Mouse (Mus musculus) bone marrow macrophage, adult 2 months (primary cell): ENCODE data around the gene Pcx. TPM values are rescaled to one million over a fixed set of nuclear protein-coding genes. Genes with fewer than 3 reads are reported as not detected.
A peak's percentile ranks its signal among the peaks of the same experiment; 100 is the strongest.

ENCODE experiments used
- H3K27ac ChIP-seq: 2 replicates; pipeline ENCODE4 v1.5.1; 2012; ENCODE audit warnings: low read depth, low read length; ENCODE audit not compliant: insufficient read depth
- H3K4me1 ChIP-seq: 2 replicates; pipeline ENCODE4 v1.6.1; 2012; ENCODE audit warnings: low read length; ENCODE audit not compliant: control insufficient read depth, insufficient read depth
- H3K4me3 ChIP-seq: 2 replicates; pipeline ENCODE4 v1.5.1; 2012; ENCODE audit warnings: mild to moderate bottlenecking, low read length, moderate library complexity; ENCODE audit not compliant: insufficient read depth
- CTCF ChIP-seq: IDR thresholded peaks from 2 replicates; pipeline ENCODE4 v1.5.1; 2012; ENCODE audit warnings: low read depth, mild to moderate bottlenecking, low read length, moderate library complexity
- POLR2A ChIP-seq: IDR thresholded peaks from 2 replicates; pipeline ENCODE4 v1.6.1; 2012; ENCODE audit warnings: mild to moderate bottlenecking, low read depth, low read length, borderline replicate concordance
- polyA plus RNA-seq: library from polyadenylated mRNA; stranded (reverse); fragments of >200 nt; gene quantifications from 2 replicates; pipeline ENCODE4 v1.2.4, GENCODE M21; 2012; ENCODE audit not compliant: missing spikeins, insufficient read depth, insufficient read length

Pcx gene
- polyA plus RNA-seq, 1 experiment = 3.7 TPM

DNA sequence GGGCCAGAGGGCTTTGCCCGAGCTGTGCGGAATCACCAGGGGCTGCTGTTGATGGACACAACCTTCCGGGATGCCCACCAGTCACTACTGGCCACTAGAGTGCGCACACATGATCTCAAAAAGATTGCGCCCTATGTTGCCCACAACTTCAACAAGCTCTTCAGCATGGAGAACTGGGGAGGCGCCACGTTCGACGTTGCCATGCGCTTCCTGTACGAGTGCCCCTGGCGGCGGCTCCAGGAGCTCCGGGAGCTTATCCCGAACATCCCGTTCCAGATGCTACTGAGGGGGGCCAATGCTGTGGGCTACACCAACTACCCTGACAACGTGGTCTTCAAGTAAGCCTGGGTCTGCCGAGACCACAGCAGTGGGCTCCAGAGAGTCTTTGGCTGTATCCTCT, 107.9 kb downstream of the Pcx start:
- no peak overlapping the region for H3K4me3 ChIP-seq
- no peaks in the 10 kb centered on the region for H3K4me1 ChIP-seq
- TF ChIP-seq CTCF (no peak), POLR2A (no peak)
- no peak overlapping the region for H3K27ac ChIP-seq

DNA sequence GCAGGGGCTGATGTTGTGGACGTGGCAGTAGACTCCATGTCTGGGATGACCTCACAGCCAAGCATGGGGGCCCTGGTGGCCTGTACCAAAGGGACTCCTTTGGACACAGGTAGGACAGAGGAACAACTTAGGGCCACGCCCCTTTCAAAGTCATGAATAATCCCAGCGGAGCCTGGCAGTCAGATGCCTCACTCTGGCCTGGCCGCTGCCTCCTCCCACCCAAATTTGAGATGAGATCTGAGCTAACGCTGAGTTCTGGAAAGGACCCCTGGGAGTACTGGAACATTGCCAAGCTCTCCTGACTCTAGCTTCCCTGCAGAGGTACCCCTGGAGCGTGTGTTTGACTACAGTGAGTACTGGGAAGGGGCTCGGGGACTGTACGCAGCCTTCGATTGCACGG, 109.2 kb downstream of the Pcx start:
- H3K4me3 ChIP-seq = no peak overlapping the region
- no peak overlapping the region for H3K27ac ChIP-seq
- H3K4me1 ChIP-seq = no peaks in the 10 kb centered on the region
- no peak for TF ChIP-seq CTCF

DNA sequence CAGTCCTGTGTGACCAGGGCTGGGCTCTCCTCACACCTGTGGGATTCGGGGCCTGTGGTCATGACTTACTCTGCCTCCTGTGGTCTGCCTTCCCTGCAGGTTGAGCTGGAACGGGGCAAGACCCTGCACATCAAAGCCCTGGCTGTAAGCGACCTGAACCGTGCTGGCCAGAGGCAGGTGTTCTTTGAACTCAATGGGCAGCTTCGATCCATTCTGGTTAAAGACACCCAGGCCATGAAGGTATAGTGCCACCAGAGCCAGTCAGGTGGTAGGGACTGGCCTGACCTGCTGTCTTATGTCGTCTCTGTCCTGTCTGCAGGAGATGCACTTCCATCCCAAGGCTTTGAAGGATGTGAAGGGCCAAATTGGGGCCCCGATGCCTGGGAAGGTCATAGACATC, 110.4 kb downstream of the Pcx start:
- Histone ChIP-seq H3K4me3 (no peak overlapping the region), H3K27ac (no peak overlapping the region), H3K4me1 (no peaks in the 10 kb centered on the region)
- TF ChIP-seq CTCF (no peak), POLR2A (no peak)

DNA sequence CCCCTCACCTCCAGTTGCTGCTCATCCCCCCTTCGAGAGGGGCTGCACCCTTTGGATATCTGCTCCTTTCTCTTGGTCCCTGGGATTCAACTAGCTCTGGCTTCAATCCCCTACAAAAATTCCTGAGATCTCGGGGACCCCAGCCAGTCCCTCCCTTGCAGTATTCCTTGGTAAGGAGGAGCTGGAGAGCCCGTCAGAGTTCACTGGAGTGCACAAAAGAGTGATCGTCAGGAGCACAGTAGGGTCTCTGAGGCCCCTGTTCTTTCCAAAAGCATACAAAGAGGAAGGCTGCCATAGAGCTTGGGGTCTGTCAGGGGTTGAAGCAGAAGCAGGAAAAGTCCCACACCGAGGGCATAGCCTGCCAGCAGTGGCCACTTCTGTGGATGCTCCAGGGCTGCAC, 112.5 kb downstream of the Pcx start:
- no peak overlapping the region for H3K4me3 ChIP-seq
- no peak overlapping the region for H3K27ac ChIP-seq
- TF ChIP-seq CTCF (no peak), POLR2A (no peak)
- peaks cover 5% of the 10 kb centered on the region for H3K4me1 ChIP-seq

DNA sequence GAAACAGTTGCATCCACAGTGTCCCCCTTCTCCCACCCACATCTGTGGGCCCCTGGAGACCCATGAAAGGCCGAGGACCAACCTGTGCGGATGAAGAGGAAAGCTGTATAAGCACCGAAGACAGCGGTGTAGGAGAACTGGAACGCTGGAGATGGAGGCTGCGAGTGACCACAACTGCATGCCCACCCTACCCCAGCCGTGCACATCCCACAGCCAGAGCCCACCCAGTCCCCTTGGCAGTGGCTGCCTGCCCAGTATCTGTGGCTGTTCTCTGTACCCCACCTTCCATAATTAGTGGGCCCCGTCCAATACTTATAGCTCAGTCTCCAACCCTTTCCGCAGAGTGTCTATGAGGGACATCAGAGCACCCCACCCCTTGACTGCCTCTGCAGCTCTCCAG, 113.1 kb downstream of the Pcx start:
- peaks cover 5% of the 10 kb centered on the region for H3K4me1 ChIP-seq
- TF ChIP-seq CTCF (no peak), POLR2A (no peak)
- no peak overlapping the region for H3K4me3 ChIP-seq

DNA sequence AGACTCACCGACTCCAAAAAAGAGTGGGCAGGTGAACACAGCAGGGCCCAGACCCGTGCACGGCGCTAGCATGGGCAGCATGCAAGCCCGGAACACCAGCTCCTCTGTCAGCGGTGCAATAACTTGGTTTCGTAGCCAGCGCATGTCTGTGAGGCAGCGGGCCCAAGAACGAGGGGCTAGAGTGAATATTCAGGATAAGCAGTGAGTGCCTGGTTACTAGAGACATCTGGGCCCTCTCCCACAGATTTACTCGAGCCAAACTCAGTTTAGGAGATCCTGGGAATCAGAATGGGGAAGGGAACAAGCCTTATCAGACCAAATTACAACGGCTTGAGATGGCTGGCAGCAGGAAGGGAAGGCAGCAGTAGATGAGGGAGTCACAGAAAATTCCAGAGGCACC, 113.7 kb downstream of the Pcx start:
- Histone ChIP-seq H3K27ac (no peak overlapping the region), H3K4me1 (peaks cover 5% of the 10 kb centered on the region), H3K4me3 (no peak overlapping the region)
- TF ChIP-seq POLR2A (no peak), CTCF (no peak)

More for the DNA sequence above, 113.1 kb downstream of the Pcx start:
- no peak overlapping the region for H3K27ac ChIP-seq

DNA sequence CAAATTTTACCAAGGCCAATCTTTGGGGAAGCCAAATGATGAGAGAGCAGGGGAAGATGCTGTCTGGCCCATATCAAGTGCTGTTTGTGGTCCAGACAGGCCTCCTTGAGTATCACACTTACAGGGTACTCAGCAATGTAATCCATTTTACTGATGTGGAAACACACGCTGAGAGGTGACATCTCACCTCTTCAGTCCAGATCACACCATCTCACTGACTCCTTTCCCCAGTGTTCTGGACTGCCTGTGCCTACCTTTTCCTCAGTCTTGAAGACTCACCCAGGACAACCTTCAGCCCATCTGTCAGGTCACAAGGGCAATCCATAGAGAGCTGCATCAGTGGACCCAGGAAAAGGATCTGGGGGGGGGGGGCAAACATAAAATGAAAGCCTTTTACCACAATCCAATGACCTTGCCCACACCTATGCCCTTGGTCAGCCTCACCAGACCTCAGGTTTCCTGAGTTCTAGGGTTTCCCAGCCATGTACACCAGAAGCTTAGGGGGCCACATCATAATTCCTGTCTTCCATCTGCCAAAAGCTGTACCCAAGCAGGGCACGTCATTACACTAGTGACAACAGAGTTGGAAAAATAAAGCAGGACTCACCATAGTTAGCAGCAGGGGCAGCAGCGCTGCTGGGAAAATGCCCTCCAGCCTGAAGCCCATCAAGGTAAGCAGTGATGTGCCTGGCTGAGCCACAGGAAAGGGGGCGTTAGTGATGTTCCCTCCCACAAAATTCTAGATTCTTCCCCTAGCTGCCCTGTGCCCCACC, 114.3 kb downstream of the Pcx start:
- TF ChIP-seq POLR2A (no peak), CTCF (no peak)
- Histone ChIP-seq H3K4me1 (peaks cover 5% of the 10 kb centered on the region), H3K27ac (no peak overlapping the region), H3K4me3 (peak overlapping the region; percentile 98)

DNA sequence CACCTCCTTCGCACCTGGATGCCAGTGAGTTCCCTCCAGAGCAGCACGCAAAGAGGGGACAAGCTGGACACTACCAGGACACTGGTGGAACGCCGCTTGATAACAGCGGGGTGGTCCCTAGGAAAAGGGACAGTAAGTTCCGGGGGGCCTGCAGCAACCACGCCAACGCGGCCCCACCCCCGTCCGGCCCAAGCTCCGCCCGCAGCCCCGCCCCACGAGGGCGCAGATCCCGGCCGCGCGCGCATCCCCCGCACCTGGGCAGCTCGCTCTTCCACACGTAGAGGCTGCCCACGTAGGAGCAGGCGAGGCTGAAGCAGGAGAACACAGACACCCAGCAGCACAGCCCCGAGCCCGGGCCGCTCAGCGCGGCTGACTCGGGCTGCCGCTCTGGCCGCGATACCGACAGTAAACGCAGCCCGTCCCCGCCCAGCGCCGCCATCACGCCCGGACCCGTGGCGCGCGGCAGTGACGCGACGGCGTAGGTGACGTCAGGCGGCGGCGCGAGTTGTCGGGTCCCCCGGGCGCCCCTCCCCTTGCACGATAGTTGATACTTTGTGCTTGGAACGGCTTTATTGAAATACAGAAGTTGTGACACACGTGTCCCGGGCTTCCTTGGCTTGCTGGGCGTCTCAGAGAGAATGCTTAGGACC, 115.0 kb downstream of the Pcx start, which contains the start of gene Rce1:
Gene Rce1 (minus strand): TSS at position 463 of the 650 bp plus-strand sequence.
- Histone ChIP-seq H3K4me3 (peak within 1 kb of the TSS; percentile 98), H3K27ac (peak within 1 kb of the TSS; percentile 76)
- TF ChIP-seq POLR2A = no peak
- TF ChIP-seq CTCF = no peak

DNA sequence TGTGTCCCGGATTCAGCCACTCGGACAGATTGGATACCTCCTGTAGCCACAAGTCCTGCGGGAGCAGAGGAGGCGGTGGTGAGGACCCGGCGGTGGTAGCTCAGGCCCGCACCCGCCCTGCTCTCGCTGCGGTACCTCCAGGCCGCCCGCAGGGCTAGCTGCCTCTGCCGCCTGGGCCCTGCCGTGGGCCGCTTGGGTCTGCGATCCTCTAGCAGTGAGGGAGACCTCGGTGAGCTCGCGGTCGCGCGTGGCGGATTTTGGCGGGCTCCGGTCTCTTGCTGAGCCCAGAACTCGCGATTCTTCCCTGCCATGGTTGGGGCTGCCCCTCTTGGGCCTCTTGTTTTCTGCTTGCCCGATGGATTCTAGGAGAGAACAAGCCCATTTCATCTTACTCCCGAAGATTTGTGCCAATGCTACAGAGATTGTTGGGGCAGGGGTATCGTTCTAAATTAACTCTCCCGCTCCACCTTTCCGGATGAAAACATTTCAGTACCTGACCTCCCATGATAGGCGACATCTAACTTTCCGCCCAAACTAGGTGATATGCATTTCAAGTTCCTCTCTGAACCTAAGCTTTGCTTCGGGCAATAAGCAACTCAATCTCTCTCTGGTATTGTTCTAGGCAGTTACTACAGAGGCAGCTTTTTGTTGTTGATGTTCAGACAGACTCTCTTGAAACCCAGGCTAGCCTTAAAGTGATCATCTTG, 115.7 kb downstream of the Pcx start:
- Histone ChIP-seq H3K4me1 (peaks cover 5% of the 10 kb centered on the region), H3K27ac (peak overlapping the region; percentile 76), H3K4me3 (peak overlapping the region; percentile 98)
- TF ChIP-seq POLR2A = no peak
- no peak for TF ChIP-seq CTCF

More for the DNA sequence above, 115.0 kb downstream of the Pcx start, which contains the start of gene Rce1:
- H3K4me1 ChIP-seq = peaks cover 5% of the 10 kb centered on the region

DNA sequence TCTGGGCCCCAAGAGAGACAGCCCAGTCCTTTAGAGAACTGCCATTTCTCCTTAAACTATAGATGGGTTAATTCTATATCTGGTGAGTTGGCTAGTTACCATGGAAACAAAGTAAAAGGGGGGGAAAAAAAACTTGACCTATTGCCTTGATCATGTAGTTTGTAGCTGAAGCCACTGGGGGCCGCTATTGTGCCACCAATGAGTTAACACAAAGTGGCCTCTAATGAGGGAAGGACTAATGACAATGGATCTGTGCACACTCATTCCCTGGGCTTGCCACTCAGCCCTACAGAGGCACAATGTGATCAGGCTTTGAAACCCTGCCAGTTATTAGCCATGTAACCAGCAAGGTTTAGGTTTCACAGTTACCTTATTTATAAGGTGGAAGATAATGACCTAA, 118.5 kb downstream of the Pcx start:
- Histone ChIP-seq H3K27ac (no peak overlapping the region), H3K4me1 (peaks cover 5% of the 10 kb centered on the region), H3K4me3 (no peak overlapping the region)
- no peak for TF ChIP-seq POLR2A
- no peak for TF ChIP-seq CTCF
